27 mouse cellular contexts compared by ENCODE assay signal in the genomic region with DNA sequence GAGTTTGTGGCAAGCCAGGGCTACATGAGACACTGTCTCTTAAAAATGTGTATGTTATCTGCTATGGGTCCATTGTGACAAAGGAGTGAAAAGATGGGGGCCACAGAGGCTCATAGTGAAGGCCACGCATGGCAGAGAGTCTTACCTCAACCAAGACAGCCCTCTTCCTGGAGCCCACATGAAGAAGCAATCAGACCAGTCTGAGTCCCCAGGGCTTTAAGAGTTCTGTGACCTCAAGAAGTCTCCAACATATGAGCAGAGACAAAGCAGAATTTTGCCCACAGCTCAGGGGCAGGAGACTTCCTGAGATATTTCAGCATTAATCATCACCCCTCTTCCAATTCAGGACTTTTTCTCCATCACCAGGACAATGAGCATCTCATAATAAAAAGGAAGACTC. TPM values are rescaled to one million over a fixed set of nuclear protein-coding genes. Genes with fewer than 3 reads are reported as not detected.
DNase-seq lines count a peak whose midpoint lies in the region; ATAC-seq and TF ChIP-seq lines count a peak whose summit lies in the region.
"Had no signal": no experiment of that assay in that cellular context is flagged by ENCODE, and none has a peak within 500 bp of the region (broad histone marks: within the 10 kb centered on the region; RNA-seq: fewer than 3 reads in every experiment).

No protein-coding gene starts in this region.

- H3K9me3 ChIP-seq in limb, embryonic 15.5 days, result no peaks in the 10 kb centered on the region
- H3K9me3 ChIP-seq in limb, embryonic 10.5 days (replicated peaks), result no peaks in the 10 kb centered on the region
- no peaks in the 10 kb centered on the region for H3K9me3 ChIP-seq in CH12.LX (replicated peaks; ENCODE audit: low read length)
- H3K9me3 ChIP-seq: embryonic facial prominence, embryonic 10.5 days; embryonic facial prominence, embryonic 12.5 days; forebrain, embryonic 13.5 days; forebrain, embryonic 15.5 days had no signal

- no peak for TF ChIP-seq CTCF in CH12.LX (conservative IDR thresholded peaks at IDR 0.05 in 1 of 2, IDR thresholded peaks at IDR 0.05 in 1 of 2; ENCODE audit: low read depth in 2 of 2, low read length in 2 of 2)

- in situ Hi-C loops in CH12.LX (cut with MboI; ENCODE audit: low pct_ligation_motif_present, low pct_unique_long_range_greater_than_20kb, low sequenced_read_pairs), result no loop called here

- H3K27me3 ChIP-seq in limb, embryonic 15.5 days, result no peaks in the 10 kb centered on the region
- no peaks in the 10 kb centered on the region for H3K27me3 ChIP-seq in limb, embryonic 10.5 days (ENCODE audit: low read depth, poor library complexity, severe bottlenecking)
- peaks cover 5% of the 10 kb centered on the region for H3K27me3 ChIP-seq in CH12.LX (replicated peaks)
- H3K27me3 ChIP-seq: embryonic facial prominence, embryonic 12.5 days; forebrain, embryonic 13.5 days; forebrain, embryonic 15.5 days had no signal

- no peaks in the 10 kb centered on the region for H3K4me1 ChIP-seq in limb, embryonic 15.5 days
- H3K4me1 ChIP-seq in limb, embryonic 10.5 days, result no peaks in the 10 kb centered on the region
- peaks cover 18 to 52% of the 10 kb centered on the region in 2 experiments for H3K4me1 ChIP-seq in CH12.LX (ENCODE audit: control insufficient read depth in 1 of 2, insufficient read depth in 2 of 2)
- H3K4me1 ChIP-seq: embryonic facial prominence, embryonic 10.5 days; embryonic facial prominence, embryonic 12.5 days had no signal

- H3K4me2 ChIP-seq in limb, embryonic 15.5 days, result no peak overlapping the region
- H3K4me2 ChIP-seq in CH12.LX (ENCODE audit: insufficient read depth, low read depth, poor library complexity, severe bottlenecking), result no peak overlapping the region
- H3K4me2 ChIP-seq: embryonic facial prominence, embryonic 12.5 days; forebrain, embryonic 13.5 days; forebrain, embryonic 15.5 days had no signal

- 85% methylated on average over 1 of the region's 1 CpGs for WGBS in limb, embryonic 15.5 days
- 93% methylated on average over 1 of the region's 1 CpGs for WGBS in limb, embryonic 10.5 days

- H3K79me2 ChIP-seq in CH12.LX (replicated peaks; ENCODE audit: control insufficient read depth, extremely low read depth, insufficient read depth, poor library complexity, severe bottlenecking), result no peaks in the 10 kb centered on the region

- 0 out of 2 replicates have a peak, but pooled peaks have one; percentile 42 for ATAC-seq in limb, embryonic 15.5 days (ENCODE audit: insufficient number of reproducible peaks, low FRiP score, low TSS enrichment, low read depth)
- ATAC-seq: CD4-positive, CD25-positive, alpha-beta regulatory T cell, adult 4 months; forebrain, embryonic 13.5 days; forebrain, embryonic 15.5 days; forebrain, postnatal 0 days had no signal

- no peak for DNase-seq in limb, embryonic 10.5 days (ENCODE audit: low spot score)
- peak; percentile 22 to 27 for DNase-seq in B cell, adult 2 months
- peak; percentile 41 for DNase-seq in CH12.LX (ENCODE audit: extremely low read depth)
- DNase-seq in layer of hippocampus, adult 9-10 months (ENCODE audit: low spot score), result no peak
- no peak for DNase-seq in ovary, adult 18-20 months (ENCODE audit: low spot score)
- DNase-seq: adrenal gland, adult 2 months; adrenal gland, postnatal 10 days; adrenal gland, postnatal 25 days; cerebellum, adult 11 months; cerebellum, adult 18-20 months; cerebellum, adult 8-10 months; cerebellum, adult 9-11 months; cerebellum, postnatal 14 days; cerebellum, postnatal 36 days; forebrain, postnatal 0 days had no signal

- no peak for TF ChIP-seq EP300 in CH12.LX (IDR thresholded peaks at IDR 0.05; ENCODE audit: low read length)

- TF ChIP-seq POLR2A in CH12.LX (IDR thresholded peaks at IDR 0.05; ENCODE audit: low read depth, low read length), result no peak

- no peak for TF ChIP-seq RAD21 in CH12.LX (IDR thresholded peaks at IDR 0.05; ENCODE audit: low read depth, low read length)

- H3K4me3 ChIP-seq in limb, embryonic 15.5 days, result no peak overlapping the region
- H3K4me3 ChIP-seq in limb, embryonic 10.5 days, result no peak overlapping the region
- no peak overlapping the region for H3K4me3 ChIP-seq in CH12.LX (replicated peaks in 1 of 3; ENCODE audit: low read depth in 2 of 3, low read length in 2 of 3, poor library complexity in 1 of 3)
- H3K4me3 ChIP-seq: embryonic facial prominence, embryonic 10.5 days; embryonic facial prominence, embryonic 12.5 days; forebrain, embryonic 13.5 days; forebrain, embryonic 15.5 days had no signal

- dilution Hi-C loops in CH12.LX (cut with MboI; ENCODE audit: extremely low pct_ligation_motif_present, extremely low pct_unique_long_range_greater_than_20kb, low sequenced_read_pairs), result no loop called here

- H3K27ac ChIP-seq in limb, embryonic 15.5 days, result no peak overlapping the region
- no peak overlapping the region for H3K27ac ChIP-seq in limb, embryonic 10.5 days
- H3K27ac ChIP-seq in CH12.LX (ENCODE audit: insufficient read depth, low read depth), result no peak overlapping the region
- H3K27ac ChIP-seq: embryonic facial prominence, embryonic 10.5 days; embryonic facial prominence, embryonic 12.5 days; forebrain, embryonic 13.5 days; forebrain, embryonic 15.5 days had no signal

- H3K36me3 ChIP-seq in limb, embryonic 15.5 days, result no peaks in the 10 kb centered on the region
- H3K36me3 ChIP-seq in limb, embryonic 10.5 days, result no peaks in the 10 kb centered on the region
- no peaks in the 10 kb centered on the region for H3K36me3 ChIP-seq in CH12.LX (replicated peaks in 1 of 2; ENCODE audit: control insufficient read depth in 1 of 2, insufficient read depth in 1 of 2, low read length in 1 of 2)
- H3K36me3 ChIP-seq: embryonic facial prominence, embryonic 10.5 days; embryonic facial prominence, embryonic 12.5 days; forebrain, embryonic 15.5 days had no signal

- H3K9ac ChIP-seq in limb, embryonic 15.5 days, result no peak overlapping the region
- H3K9ac ChIP-seq in CH12.LX (ENCODE audit: insufficient read depth, low read depth), result no peak overlapping the region
- H3K9ac ChIP-seq: embryonic facial prominence, embryonic 12.5 days; forebrain, embryonic 13.5 days; forebrain, embryonic 15.5 days; forebrain, postnatal 0 days had no signal

TF ChIP-seq in CH12.LX, 34 proteins besides CTCF, POLR2A, EP300 and RAD21:
- TF ChIP-seq PAX5 (IDR thresholded peaks at IDR 0.05; ENCODE audit: low read length) (no peak), MAX (IDR thresholded peaks at IDR 0.05; ENCODE audit: low read length) (no peak), ZKSCAN1 (IDR thresholded peaks at IDR 0.05; ENCODE audit: borderline replicate concordance, low read depth, low read length) (no peak), ZC3H11A (IDR thresholded peaks at IDR 0.05; ENCODE audit: low read depth, low read length) (no peak)

RNA-seq across cellular contexts. Expression of gene Ankrd34c, which starts 50.4 kb away (rescaled TPM):
- 0.05 TPM in 1 of 2 replicates, not detected in the other for polyA plus RNA-seq in limb, embryonic 15.5 days (2015; fragmentation: Nextera tagmentation; extraction: Ambion mirVana)
- not detected in 2 replicates for polyA plus RNA-seq in limb, embryonic 10.5 days (2016; fragmentation: Nextera tagmentation; extraction: Ambion mirVana)
- total RNA-seq in CH12.LX (2012; rRNA removed) (not detected in 2 replicates), CH12.LX (2014; rRNA removed) (not detected in 2 replicates)
- not detected in 2 replicates for polyA plus RNA-seq in CH12.LX (2012; ENCODE audit: insufficient read length, low read depth)
- total RNA-seq: adrenal gland, adult 2 months; adrenal gland, postnatal 10 days; adrenal gland, postnatal 25 days; adrenal gland, postnatal 4 days; common myeloid progenitor, adult 5-6 weeks; ES-E14; MEL had no signal
- polyA plus RNA-seq: adrenal gland, adult 2 months; CD4-positive, CD25-positive, alpha-beta regulatory T cell, adult 4 months; embryonic facial prominence, embryonic 14.5 days; forebrain, embryonic 11.5 days; forebrain, embryonic 13.5 days had no signal

Comparison
In these comparisons a context has a peak if more than half of its experiments do, and no peak if none do; other contexts are left out.
1. DNase-seq: peak in B cell, adult 2 months (2 of 2) and CH12.LX (single experiment); none in limb, embryonic 10.5 days (single experiment), layer of hippocampus, adult 9-10 months (single experiment) and ovary, adult 18-20 months (single experiment).